Mouse (Mus musculus): ENCODE results near the gene Them7.
A peak's percentile ranks its signal among the peaks of the same experiment; 100 is the strongest.

Them7 gene

DNA sequence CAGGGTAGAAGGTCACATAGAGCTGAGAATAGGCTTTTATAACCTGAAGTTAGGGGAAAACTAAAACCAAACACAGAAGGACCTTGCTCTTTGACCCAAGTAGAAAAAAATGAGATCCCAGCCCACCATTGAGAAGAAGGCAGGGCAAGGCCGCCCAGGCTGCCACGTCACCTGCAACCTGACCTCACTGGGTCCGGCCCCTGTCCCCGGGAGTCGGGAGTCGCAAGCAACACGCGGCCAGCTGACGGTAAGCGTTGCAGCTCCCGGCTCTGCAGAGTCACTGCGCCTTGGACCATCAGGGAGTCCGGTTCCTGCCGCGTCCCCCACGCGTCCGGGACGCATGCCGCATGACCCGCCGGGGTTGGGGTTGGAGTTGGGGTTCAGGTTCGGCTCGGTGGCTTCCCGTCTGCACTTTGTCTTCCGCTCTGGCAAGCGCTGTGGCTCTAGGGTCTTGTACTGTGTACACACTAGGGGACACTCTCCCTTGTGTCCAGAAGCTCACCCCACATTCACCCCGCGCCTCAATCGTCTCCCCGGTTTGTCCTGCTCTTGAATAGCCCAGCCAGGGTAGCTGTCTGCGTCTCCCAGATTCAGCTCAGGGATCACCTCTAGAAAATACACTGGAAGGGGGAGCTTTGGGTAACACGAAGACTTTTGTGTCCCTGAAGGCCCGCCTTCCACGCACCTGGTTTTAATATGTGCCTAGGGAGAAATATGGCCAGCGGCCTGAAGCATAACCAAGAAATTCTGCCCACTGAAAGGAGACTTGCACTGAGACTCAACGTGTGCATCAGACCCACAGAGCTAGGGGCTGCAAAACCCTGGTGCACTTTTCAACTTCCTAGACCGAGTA is at the start of gene Them7:
Them7 (plus strand) TSS at position 187 of the 853 bp plus-strand sequence.
- DNase-seq (ENCODE audit: low spot score) = peak; percentile 17

GRCm38 (mm10) chr2:105178871-105179270 is 45.2 kb upstream of the Them7 start:
- DNase-seq (ENCODE audit: low spot score) = no peak

DNA sequence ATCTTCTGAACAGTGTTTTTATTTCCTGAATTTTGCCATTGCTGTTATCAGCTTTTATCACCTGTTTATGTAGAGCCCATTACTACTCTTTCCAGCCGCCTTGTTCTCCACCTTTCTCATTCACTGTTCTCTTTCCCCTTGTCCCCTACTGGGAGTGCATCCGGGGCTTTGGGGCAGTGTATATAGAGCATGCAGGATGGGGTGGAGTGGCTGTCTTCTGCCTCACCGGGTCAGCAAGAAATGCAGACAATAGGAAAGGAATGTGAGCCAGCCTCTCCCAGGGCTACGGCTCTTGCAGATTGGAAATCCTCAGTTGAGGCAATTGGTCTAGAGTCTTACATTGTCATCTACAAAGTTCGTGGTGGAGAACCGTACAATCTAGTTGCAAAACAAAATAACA is 41.6 kb upstream of the Them7 start:
- DNase-seq (ENCODE audit: low spot score) = no peak

DNA sequence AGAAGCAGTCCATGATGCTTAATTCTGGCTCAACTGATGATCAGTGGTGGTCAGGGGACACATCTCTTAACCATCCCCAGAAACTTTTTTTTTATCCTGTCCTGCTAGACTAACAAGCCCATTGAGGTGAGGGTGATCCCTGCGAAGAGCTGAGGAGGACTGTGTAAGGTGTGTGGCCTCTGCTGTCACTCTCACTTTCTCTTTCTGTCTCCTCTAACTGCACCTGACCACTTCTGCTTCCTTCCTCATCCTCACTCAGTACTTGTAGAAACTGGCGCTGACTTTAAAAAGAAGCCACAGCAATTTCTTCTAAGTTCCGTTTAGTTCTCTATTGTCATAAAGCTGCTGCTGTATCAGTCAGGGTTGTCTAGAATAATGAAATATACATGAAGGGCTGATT is 39.0 kb upstream of the Them7 start:
- DNase-seq (ENCODE audit: low spot score) = no peak

DNA sequence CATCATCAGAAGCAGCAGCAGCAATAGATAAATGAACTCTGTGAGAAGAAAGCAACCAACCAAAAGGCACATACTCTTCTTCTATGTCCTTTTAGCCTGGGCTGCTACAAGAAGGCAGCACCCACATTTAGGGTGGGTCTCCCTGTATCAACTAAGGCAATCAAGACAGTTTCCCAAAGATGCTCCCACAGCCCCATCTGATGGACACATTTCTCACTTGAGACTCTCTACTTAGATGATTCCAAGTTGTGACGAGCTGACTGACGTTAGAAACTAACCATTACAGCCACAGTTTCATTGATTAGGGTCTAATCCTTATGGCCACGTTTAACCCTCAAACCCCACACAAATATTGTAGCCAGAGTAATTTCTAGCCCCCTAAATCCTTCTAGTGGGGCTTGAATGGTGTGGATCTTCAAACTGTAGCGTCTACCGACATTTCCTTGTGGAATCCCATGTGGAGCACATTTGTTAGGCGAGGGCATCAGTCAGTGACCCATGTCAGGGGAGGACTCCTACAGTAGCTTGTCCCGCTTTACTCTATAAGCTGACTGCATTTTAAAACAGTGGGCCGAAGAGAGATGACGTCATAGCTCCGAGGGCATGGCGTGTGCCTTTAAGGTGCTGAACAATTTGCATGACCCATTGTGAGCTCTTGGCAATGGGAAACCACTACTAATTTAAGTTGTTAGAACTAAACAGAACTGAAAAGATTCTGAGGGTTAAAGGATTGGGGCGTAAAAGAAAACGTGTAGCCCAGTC is 38.2 kb upstream of the Them7 start:
- no peak for DNase-seq (ENCODE audit: low spot score)

DNA sequence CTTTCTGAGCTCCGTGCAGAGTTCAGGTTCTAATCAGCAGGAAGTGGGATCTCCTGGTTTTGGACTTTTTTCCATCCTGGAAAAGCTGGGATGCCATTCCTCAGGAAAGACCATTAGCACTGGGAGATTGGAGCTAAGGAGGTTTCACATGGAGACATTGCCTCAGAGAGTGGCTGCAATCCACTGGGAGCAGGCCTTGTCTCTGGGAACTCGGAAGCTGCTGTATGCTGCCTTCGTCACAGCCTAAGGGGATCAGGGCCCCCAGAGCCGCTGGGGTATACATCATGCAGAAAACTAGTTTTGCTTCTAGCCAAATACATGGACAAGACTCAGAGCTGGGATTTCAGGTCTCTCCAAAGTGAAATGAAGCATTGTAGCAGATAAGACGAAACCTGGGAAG is 37.5 kb upstream of the Them7 start:
- no peak for DNase-seq (ENCODE audit: low spot score)

DNA sequence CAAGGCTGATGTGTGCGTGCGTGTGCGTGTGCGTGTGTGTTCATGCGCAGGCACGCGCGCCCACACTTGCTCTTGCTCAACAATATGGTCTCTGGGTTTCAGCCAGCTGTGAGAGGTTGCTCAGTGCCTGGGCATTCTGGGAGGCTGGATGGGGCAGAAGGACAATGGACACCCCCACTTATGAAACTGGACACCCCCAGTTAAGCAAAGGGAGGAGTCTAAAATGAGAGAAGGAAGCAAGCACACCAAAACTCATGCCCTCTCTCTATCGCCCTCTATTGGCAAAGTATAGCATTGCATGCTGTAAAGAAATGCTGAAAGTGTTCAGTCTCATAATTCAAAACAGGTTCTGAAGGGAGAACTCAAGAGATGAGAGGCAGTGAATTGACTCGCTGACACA is 35.9 kb upstream of the Them7 start:
- no peak for DNase-seq (ENCODE audit: low spot score)

GRCm38 (mm10) chr2:105189352-105189751 is 34.8 kb upstream of the Them7 start:
- no peak for DNase-seq (ENCODE audit: low spot score)

GRCm38 (mm10) chr2:105200152-105200551 is 24.0 kb upstream of the Them7 start:
- no peak for DNase-seq (ENCODE audit: low spot score)

DNA sequence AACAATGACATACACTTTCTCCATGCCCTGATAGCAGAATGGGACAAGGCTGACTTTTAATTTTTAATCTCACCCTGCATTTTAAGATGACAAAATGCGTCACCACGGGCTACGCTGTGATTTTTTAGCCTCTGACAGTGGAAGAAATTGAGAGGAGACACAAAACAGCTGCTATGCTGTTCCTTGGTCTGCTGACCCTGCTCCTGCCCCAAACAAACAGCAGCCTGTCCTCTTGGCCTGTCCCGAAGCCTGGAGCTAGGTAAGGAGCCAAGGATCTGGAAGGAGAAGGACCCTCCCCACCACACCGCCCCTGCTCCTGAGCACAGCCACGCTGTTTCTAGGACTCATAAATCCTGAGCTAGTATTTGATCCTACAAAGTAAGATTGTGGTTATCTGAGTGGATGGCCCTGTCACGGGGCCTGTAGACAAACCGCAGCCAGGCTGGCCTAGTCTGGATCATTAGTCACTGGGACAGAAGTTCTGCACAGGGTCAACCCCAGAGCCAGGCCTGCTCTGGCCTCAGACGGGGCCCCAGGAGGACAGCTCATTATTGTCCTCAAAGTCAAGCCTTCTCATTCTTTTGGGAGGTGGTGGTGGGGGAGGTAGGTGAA is 17.5 kb upstream of the Them7 start:
- no peak for DNase-seq (ENCODE audit: low spot score)

DNA sequence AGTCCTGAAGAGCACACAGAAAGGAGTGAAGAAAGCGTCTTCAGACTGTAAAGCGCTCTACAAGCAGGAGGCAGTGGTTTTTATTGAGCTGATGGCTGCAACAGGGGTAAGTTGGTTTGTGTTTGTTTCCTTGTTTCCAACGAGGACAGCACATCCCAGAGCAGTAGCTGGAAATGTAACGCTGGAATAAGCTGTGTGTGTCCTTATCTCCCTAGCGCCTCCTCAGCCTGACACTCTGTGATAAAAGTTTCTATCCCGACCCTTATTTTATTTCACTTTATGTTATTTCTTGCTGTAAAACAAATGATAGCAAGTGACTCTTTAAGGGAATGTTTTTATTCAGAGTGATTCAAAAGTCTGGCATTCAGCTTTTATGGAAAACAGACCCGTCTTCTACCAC is 11.3 kb upstream of the Them7 start:
- no peak for DNase-seq (ENCODE audit: low spot score)

- no peak for DNase-seq (ENCODE audit: low spot score)
Observed at GRCm38 (mm10) chr2:105215914-105216313, 8.2 kb upstream of the Them7 start.

DNA sequence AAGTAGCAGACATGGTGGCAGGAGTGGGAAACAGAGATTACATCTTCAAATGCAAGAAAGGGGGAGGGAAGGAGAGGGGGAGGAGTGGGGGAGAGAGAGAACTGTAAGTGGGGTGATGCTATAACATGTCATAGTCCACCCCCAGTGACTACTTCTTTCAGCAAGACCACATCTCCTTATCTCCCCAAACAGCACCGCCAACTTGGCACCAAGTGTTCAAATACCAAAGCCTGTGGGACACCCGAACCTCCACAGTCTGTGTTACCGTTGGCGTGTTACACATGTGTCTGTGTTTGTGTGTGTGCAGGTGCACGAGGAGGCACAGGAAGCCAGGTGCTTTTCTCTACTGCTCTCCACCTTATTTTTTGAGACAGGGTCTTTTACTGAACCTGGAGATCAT is 4.9 kb upstream of the Them7 start:
- no peak for DNase-seq (ENCODE audit: low spot score)

DNA sequence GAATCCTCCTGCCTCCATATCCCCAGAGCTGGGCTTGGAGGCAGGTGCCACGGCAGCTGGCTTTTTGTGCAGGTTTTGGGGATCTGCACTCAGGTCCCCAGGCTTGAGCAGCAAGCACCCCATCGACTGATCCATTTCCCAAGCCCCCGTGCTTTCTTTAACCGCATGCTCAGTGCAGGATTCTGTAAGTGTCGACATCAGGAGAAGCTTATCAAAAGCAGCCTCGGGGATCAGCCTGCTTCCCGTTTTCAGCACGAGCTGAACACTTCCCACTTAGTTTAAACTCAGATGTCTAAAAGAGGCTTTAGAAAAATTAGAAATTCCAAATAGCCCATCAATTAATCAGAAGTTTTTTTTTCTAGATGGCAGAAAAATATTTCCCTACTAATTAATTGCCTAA is 4.5 kb upstream of the Them7 start:
- DNase-seq (ENCODE audit: low spot score) = no peak

DNA sequence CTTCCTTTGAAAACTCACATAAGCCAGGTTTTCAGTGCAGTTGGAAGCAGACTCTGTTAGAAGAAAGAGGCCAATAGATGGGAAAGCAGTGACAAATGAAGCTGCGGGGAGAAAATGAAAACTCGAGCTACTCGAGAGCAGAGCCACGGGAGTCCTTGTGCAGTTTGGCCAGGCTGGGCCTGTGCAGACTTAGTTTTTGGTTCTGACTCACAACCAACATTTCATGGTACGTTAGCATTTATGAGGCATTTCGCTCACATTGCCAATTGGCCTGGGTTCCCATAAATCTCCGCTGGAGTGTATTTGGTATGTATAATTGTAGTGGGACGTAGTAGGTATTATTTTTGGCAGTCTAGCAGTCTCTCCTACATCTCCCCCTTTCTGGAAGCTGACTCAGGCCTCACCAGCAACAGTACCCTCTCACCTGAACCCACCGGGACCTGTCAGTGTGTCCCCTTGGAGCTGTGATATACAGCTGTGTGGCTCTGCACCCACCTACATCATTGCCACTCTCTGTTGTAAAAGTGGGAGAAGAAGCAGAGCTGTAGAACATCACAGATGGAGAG is 3.3 kb upstream of the Them7 start:
- no peak for DNase-seq (ENCODE audit: low spot score)

DNA sequence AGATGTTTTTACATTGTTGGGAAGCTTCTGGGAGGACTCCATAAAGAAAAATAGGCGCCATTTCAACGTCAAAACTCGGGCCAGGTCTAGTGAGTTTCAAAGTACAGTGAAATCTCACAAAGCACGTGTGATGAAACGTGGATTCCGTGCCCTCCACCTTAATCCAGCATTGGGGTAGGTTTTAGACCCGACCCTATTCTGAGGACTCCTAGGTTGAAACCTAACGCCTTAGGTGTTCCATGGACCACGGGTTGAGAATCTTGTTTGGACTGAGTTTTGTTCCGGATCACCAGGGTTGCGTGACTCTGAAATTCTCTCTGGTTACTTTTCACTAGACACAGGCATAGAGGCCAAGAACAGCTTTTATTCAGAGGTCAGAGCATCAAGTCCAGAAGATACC is 514 bp upstream of the Them7 start:
- DNase-seq (ENCODE audit: low spot score) = no peak

- DNase-seq (ENCODE audit: low spot score) = no peak
Observed at GRCm38 (mm10) chr2:105224987-105225375, 861 bp downstream of the Them7 start.

- DNase-seq (ENCODE audit: low spot score) = no peak
Observed at GRCm38 (mm10) chr2:105226297-105226958, 2.3 kb downstream of the Them7 start.

DNA sequence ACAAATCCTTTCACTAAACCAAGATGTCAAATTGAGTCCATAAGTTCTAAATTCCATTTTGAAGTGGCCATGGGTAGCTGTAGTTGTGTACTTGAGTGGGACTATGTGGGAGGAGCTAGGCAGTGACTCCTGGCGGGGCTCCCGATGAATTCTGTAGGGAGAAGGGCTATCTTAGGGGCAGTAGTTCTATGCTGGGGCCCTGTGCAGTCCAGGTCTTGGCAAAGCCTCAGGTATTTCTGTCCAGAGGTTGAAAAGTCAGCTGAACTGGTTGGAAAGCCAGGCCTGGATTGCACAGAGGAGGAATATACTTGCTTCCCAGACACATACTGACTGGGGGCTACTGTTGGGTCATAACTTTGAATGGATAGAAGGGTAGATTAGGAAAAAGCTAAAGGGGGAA is 4.3 kb downstream of the Them7 start:
- no peak for DNase-seq (ENCODE audit: low spot score)

- DNase-seq (ENCODE audit: low spot score) = peak; percentile 76
Observed at GRCm38 (mm10) chr2:105230333-105230732, 6.2 kb downstream of the Them7 start.

- DNase-seq (ENCODE audit: low spot score) = no peak
Observed at GRCm38 (mm10) chr2:105232386-105232785, 8.3 kb downstream of the Them7 start.

GRCm38 (mm10) chr2:105234278-105234677 is 10.2 kb downstream of the Them7 start:
- DNase-seq (ENCODE audit: low spot score) = no peak

All from urinary bladder, postnatal 25 days (tissue).